In the genomic region with DNA sequence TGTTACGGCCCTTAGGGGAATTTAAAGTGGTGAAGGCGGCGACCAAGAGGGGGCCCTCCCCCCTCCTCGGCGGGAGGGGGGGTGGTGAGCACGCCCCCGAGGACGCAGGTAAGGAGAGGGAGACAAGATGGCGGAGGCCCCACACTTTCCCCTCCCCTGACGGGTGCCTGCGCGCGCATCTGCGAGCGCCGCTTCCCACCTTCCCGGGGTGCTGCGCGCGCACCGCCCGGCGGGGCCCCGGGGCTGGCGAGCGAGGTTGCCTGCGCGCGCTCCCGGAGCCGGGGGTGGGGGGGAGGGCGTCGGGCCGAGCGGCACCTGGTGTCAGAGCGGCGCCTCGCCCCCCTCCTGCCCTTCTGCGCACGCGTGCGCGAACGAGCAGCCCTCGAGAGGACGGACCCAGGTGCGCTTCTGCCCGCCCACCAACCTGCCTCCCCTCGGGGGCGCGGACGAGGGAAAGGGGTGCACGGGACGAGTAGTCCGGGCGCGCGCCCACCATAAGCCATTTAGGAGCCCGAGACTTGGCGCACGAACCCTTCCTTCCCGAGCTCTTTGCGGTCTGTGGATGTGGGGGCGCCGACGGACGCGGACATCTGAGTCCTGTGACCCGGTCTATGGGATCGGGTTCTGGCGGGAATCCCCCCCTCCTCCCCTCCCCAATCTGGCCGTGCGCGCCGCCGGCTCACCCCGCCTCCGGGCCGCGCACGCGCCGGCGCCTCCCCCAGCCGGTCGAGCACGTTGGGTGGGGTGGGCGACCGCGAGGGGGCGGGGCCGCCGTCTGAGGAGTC, we compare ENCODE assay signal across 8 mouse cellular contexts. TPM values are rescaled to one million over a fixed set of nuclear protein-coding genes. Genes with fewer than 3 reads are reported as not detected.
DNase-seq lines count a peak whose midpoint lies in the region; ATAC-seq and TF ChIP-seq lines count a peak whose summit lies in the region.

No protein-coding gene starts in this region.

- H3K27ac ChIP-seq in cortical plate, adult 2 months (ENCODE audit: insufficient read depth, low read length): peak overlapping the region; percentile 97

- H3K4me1 ChIP-seq in cortical plate, adult 2 months (ENCODE audit: control insufficient read depth, insufficient read depth, low read length): peaks cover 4% of the 10 kb centered on the region; the same call in 1 of the 2 replicates

- TF ChIP-seq POLR2A in cortical plate, adult 2 months (IDR thresholded peaks at IDR 0.05; ENCODE audit: extremely low read depth, insufficient read depth, low read length): no peak

- H3K4me3 ChIP-seq in cortical plate, adult 2 months (ENCODE audit: insufficient read depth, low read length): peak overlapping the region; percentile 64

- peak; percentile 78 for ATAC-seq in megakaryocyte, adult 5-6 weeks (ENCODE audit: poor library complexity, severe bottlenecking)

- TF ChIP-seq CTCF in cortical plate, adult 2 months (IDR thresholded peaks at IDR 0.05; ENCODE audit: extremely low read depth, insufficient read depth, low read length): no peak

- DNase-seq in adipocyte (ENCODE audit: low spot score): peak; percentile 88
- peak; percentile 87 to 92 for DNase-seq in gastrocnemius, adult 8-10 months (ENCODE audit: low spot score in 2 of 2)
- DNase-seq in induced T-regulatory cell, adult 2 months (ENCODE audit: low read depth): peak; percentile 98
- peak; percentile 54 to 89 for DNase-seq in left cerebral cortex, adult 8-10 months (ENCODE audit: low spot score in 2 of 2)
- peak; percentile 86 for DNase-seq in right cerebral cortex, adult 18-20 months
- DNase-seq in urinary bladder, adult 2 months (ENCODE audit: low spot score): peak; percentile 88

RNA-seq across cellular contexts. Expression of a gene that starts 0.6 kb away (rescaled TPM):
- 24.7 and 26.4 TPM in 2 replicates for polyA plus RNA-seq in cortical plate, adult 2 months (2012; rRNA removed)
- total RNA-seq in gastrocnemius, adult 8-10 months (2022): 10 to 100 TPM; 44.3 to 52.4 (median 48.6) TPM
- 100 to 1,000 TPM; 112 to 117 (median 115) TPM for total RNA-seq in left cerebral cortex, adult 8-10 months (2022)
- total RNA-seq in megakaryocyte, adult 5-6 weeks (2015): 53.0 and 57.0 TPM in 2 replicates
- total RNA-seq in megakaryocyte, adult 5-6 weeks (2017): 15.8 and 21.1 TPM in 2 replicates
- 5.7 and 13.8 TPM in 2 replicates for polyA plus RNA-seq in urinary bladder, adult 2 months (2012; rRNA removed)

RNA-seq across cellular contexts. Expression of a gene that starts 7.0 kb away (rescaled TPM):
- polyA plus RNA-seq in cortical plate, adult 2 months (2012; rRNA removed): 11.3 and 13.3 TPM in 2 replicates
- 1 to 10 TPM; 4.4 to 8.0 (median 5.5) TPM for total RNA-seq in gastrocnemius, adult 8-10 months (2022)
- 10 to 100 TPM; 11.1 to 12.3 (median 11.5) TPM for total RNA-seq in left cerebral cortex, adult 8-10 months (2022)
- 14.8 and 16.7 TPM in 2 replicates for total RNA-seq in megakaryocyte, adult 5-6 weeks (2015)
- total RNA-seq in megakaryocyte, adult 5-6 weeks (2017): 5.4 and 8.3 TPM in 2 replicates
- polyA plus RNA-seq in urinary bladder, adult 2 months (2012; rRNA removed): 19.3 and 25.2 TPM in 2 replicates

RNA-seq across cellular contexts. Expression of a gene that starts 33.4 kb away (rescaled TPM):
- polyA plus RNA-seq in cortical plate, adult 2 months (2012; rRNA removed): 26.6 and 27.1 TPM in 2 replicates
- 10 to 100 TPM; 21.9 to 29.3 (median 25.1) TPM for total RNA-seq in gastrocnemius, adult 8-10 months (2022)
- total RNA-seq in left cerebral cortex, adult 8-10 months (2022): 10 to 100 TPM; 47.1 to 55.2 (median 51.7) TPM
- 115 and 138 TPM in 2 replicates for total RNA-seq in megakaryocyte, adult 5-6 weeks (2015)
- total RNA-seq in megakaryocyte, adult 5-6 weeks (2017): 28.1 and 38.1 TPM in 2 replicates
- polyA plus RNA-seq in urinary bladder, adult 2 months (2012; rRNA removed): 12.4 and 30.8 TPM in 2 replicates

RNA-seq across cellular contexts. Expression of a gene that starts 48.8 kb away (rescaled TPM):
- polyA plus RNA-seq in cortical plate, adult 2 months (2012; rRNA removed): not detected in 2 replicates
- total RNA-seq in gastrocnemius, adult 8-10 months (2022): not detected
- 1 to 10 TPM in 2 of 4 experiments, under 1 TPM in 1, not detected in 1; 1.00 to 1.3 (median 1.0) TPM for total RNA-seq in left cerebral cortex, adult 8-10 months (2022)
- total RNA-seq in megakaryocyte, adult 5-6 weeks (2015): not detected in 2 replicates
- total RNA-seq in megakaryocyte, adult 5-6 weeks (2017): 2.5 TPM in 1 of 2 replicates, not detected in the other
- polyA plus RNA-seq in urinary bladder, adult 2 months (2012; rRNA removed): 2.1 TPM in 1 of 2 replicates, not detected in the other

RNA-seq across cellular contexts. Expression of a gene that starts 53.0 kb away (rescaled TPM):
- polyA plus RNA-seq in cortical plate, adult 2 months (2012; rRNA removed): 44.0 and 44.8 TPM in 2 replicates
- total RNA-seq in gastrocnemius, adult 8-10 months (2022): 10 to 100 TPM; 14.8 to 18.4 (median 16.7) TPM
- total RNA-seq in left cerebral cortex, adult 8-10 months (2022): 10 to 100 TPM; 29.6 to 35.2 (median 30.4) TPM
- 113 and 114 TPM in 2 replicates for total RNA-seq in megakaryocyte, adult 5-6 weeks (2015)
- 37.0 and 46.2 TPM in 2 replicates for total RNA-seq in megakaryocyte, adult 5-6 weeks (2017)
- 69.2 and 79.9 TPM in 2 replicates for polyA plus RNA-seq in urinary bladder, adult 2 months (2012; rRNA removed)

Comparison
In these comparisons a context has a peak if more than half of its experiments do, and no peak if none do; other contexts are left out.
1. Peak in every context shown above with its lines: DNase-seq, ATAC-seq, H3K4me3 ChIP-seq and H3K27ac ChIP-seq.